Mouse (Mus musculus): Measurements from ENCODE around the gene Rab25. TPM values are rescaled to one million over a fixed set of nuclear protein-coding genes. Genes with fewer than 3 reads are reported as not detected.

Rab25 gene
- polyA plus RNA-seq, 1 experiment from 2014 or later, result 0.23 TPM

DNA sequence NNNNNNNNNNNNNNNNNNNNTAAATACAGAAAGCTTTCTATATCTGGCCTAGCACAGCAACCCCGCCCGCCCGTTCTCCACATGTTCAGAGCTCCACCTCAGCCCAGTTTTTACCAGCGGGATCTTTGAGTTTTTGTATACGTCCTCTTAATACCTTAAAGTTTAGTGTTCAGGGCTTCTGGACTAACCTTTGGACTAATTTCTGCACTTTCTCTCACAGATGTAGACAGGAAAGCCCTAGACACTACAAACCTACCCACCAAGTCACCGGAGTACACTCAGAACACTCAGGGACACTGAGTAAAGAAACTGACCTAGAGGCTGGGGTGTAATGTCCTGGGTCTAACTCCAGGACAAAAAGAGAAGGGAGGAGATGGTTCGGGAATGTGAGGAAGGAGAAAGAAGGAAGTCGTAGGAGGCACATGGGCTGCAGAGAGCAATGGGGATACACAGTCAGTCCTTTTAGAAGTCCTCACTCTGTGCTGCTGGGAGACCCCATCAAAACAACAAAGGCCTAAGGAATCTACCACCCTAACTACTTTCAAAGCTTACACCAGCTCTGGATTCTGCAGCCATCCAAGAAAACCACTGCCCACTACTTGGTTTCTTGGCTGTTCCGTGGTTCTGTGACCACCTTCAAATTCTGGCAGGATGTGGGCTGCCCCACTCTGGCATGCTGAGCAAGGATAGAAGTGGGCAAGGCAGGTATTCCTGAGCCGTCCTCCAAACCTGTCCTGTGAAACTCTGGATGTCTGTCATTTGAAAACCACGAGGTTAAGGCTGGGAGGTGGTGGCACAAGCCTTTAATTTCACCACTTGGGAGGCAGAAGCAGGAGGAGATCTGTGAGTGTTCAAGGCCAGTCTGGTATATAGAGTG, 54.2 kb downstream of the Rab25 start:
- Histone ChIP-seq H3K4me1 (replicated peaks) (peaks cover 18% of the 10 kb centered on the region), H3K4me2 (peak overlapping the region; percentile 57), H3K36me3 (no peaks in the 10 kb centered on the region), H3K4me3 (no peak overlapping the region), H3K27ac (replicated peaks) (no peak overlapping the region), H3K9me3 (no peaks in the 10 kb centered on the region), H3K9ac (no peak overlapping the region), H3K27me3 (no peaks in the 10 kb centered on the region)
- ATAC-seq (ENCODE audit: low FRiP score, low read depth), result no peak
- 82% methylated on average over 11 of the region's 11 CpGs for WGBS

MicroRNA genes within 50 kb of the gene (microRNA counts, 519-probe panel; counts per million panel counts)
- not detected for microRNA mmu-miR-1905

Small RNA genes within 50 kb of the gene (microRNA-seq; reads per million reads assigned to microRNA genes)
- not detected for gene Mir1905

Other genes with a start within 250 kb of the Rab25 start
- gene Glmp, start 223.3 kb downstream of the Rab25 start, polyA plus RNA-seq (2015; fragmentation: Nextera tagmentation; extraction: Ambion mirVana), result 119 and 125 TPM in 2 replicates
- 1.2 and 1.7 TPM in 2 replicates for gene Tmem79, start 212.2 kb downstream of the Rab25 start, polyA plus RNA-seq (2015; fragmentation: Nextera tagmentation; extraction: Ambion mirVana)
- 62.5 and 64.0 TPM in 2 replicates for gene Smg5, start 212.0 kb downstream of the Rab25 start, polyA plus RNA-seq (2015; fragmentation: Nextera tagmentation; extraction: Ambion mirVana)
- gene Paqr6, start 183.7 kb downstream of the Rab25 start, polyA plus RNA-seq (2015; fragmentation: Nextera tagmentation; extraction: Ambion mirVana), result 1.9 and 2.3 TPM in 2 replicates
- not detected in 2 replicates for gene Bglap3, start 175.6 kb downstream of the Rab25 start, polyA plus RNA-seq (2015; fragmentation: Nextera tagmentation; extraction: Ambion mirVana)
- gene Bglap2, start 169.6 kb downstream of the Rab25 start, polyA plus RNA-seq (2015; fragmentation: Nextera tagmentation; extraction: Ambion mirVana), result not detected in 2 replicates
- not detected in 2 replicates for gene Bglap, start 163.8 kb downstream of the Rab25 start, polyA plus RNA-seq (2015; fragmentation: Nextera tagmentation; extraction: Ambion mirVana)
- gene Pmf1, start 138.0 kb downstream of the Rab25 start, polyA plus RNA-seq (2015; fragmentation: Nextera tagmentation; extraction: Ambion mirVana), result 28.8 and 35.4 TPM in 2 replicates
- 34.7 and 40.4 TPM in 2 replicates for gene Slc25a44, start 123.2 kb downstream of the Rab25 start, polyA plus RNA-seq (2015; fragmentation: Nextera tagmentation; extraction: Ambion mirVana)
- 30.4 and 30.5 TPM in 2 replicates for gene Sema4a, start 87.1 kb downstream of the Rab25 start, polyA plus RNA-seq (2015; fragmentation: Nextera tagmentation; extraction: Ambion mirVana)
- 52.2 and 53.4 TPM in 2 replicates for gene Lmna, start 38.3 kb downstream of the Rab25 start, polyA plus RNA-seq (2015; fragmentation: Nextera tagmentation; extraction: Ambion mirVana)
- 26.4 and 28.6 TPM in 2 replicates for gene Mex3a, start 15.9 kb downstream of the Rab25 start, polyA plus RNA-seq (2015; fragmentation: Nextera tagmentation; extraction: Ambion mirVana)
- 201 and 205 TPM in 2 replicates for gene Lamtor2, start 4.8 kb upstream of the Rab25 start, polyA plus RNA-seq (2015; fragmentation: Nextera tagmentation; extraction: Ambion mirVana)
- gene Ubqln4, start 5.5 kb upstream of the Rab25 start, polyA plus RNA-seq (2015; fragmentation: Nextera tagmentation; extraction: Ambion mirVana), result 43.6 and 47.7 TPM in 2 replicates
- gene Ssr2, start 27.6 kb upstream of the Rab25 start, polyA plus RNA-seq (2015; fragmentation: Nextera tagmentation; extraction: Ambion mirVana), result 146 and 149 TPM in 2 replicates
- gene Arhgef2, start 57.7 kb upstream of the Rab25 start, polyA plus RNA-seq (2015; fragmentation: Nextera tagmentation; extraction: Ambion mirVana), result 121 and 129 TPM in 2 replicates
- not detected in 2 replicates for gene Rxfp4, start 104.8 kb upstream of the Rab25 start, polyA plus RNA-seq (2015; fragmentation: Nextera tagmentation; extraction: Ambion mirVana)
- gene Khdc4, start 137.5 kb upstream of the Rab25 start, polyA plus RNA-seq (2015; fragmentation: Nextera tagmentation; extraction: Ambion mirVana), result 84.5 and 88.5 TPM in 2 replicates
- gene Rit1, start 168.5 kb upstream of the Rab25 start, polyA plus RNA-seq (2015; fragmentation: Nextera tagmentation; extraction: Ambion mirVana), result 64.4 and 66.8 TPM in 2 replicates
- 220 and 239 TPM in 2 replicates for gene Syt11, start 226.9 kb upstream of the Rab25 start, polyA plus RNA-seq (2015; fragmentation: Nextera tagmentation; extraction: Ambion mirVana)

All from hindbrain, embryonic 15.5 days (tissue).